Mouse (Mus musculus) bone marrow, adult 2 months (tissue): ENCODE results near the gene Bptf.

Source experiments
- CTCF ChIP-seq: fragments of 200-500 bp; IDR thresholded peaks from 2 replicates; pipeline ENCODE4 v1.5.1; 2011; ENCODE audit warnings: low read length, control low read depth; ENCODE audit not compliant: control insufficient read depth, insufficient read depth
- POLR2A ChIP-seq: fragments of 200-500 bp; IDR thresholded peaks from 2 replicates; pipeline ENCODE4 v1.6.1; 2011; ENCODE audit warnings: low read depth, mild to moderate bottlenecking, control low read depth, low read length, borderline replicate concordance; ENCODE audit not compliant: control insufficient read depth

- TF ChIP-seq CTCF: no peak
- no peak for TF ChIP-seq POLR2A
These were observed 114.5 kb downstream of the Bptf start for GRCm38 (mm10) chr11:107017339-107017886.
